In genomic region chr16:4963346-4963745, GRCm38 (mm10) we compare ENCODE assay signal across 8 mouse cellular contexts. TPM values are rescaled to one million over a fixed set of nuclear protein-coding genes. Genes with fewer than 3 reads are reported as not detected.
DNase-seq lines count a peak whose midpoint lies in the region; ATAC-seq and TF ChIP-seq lines count a peak whose summit lies in the region.

No protein-coding gene starts in this region.

- no peak for ATAC-seq in hindbrain, postnatal 0 days

- 50% methylated on average over 9 of the region's 9 CpGs for WGBS in hindbrain, postnatal 0 days

- no peak for TF ChIP-seq CTCF in layer of hippocampus, adult 2 months (conservative IDR thresholded peaks at IDR 0.05)
- no peak for TF ChIP-seq CTCF in bone marrow macrophage, adult 2 months (IDR thresholded peaks at IDR 0.05; ENCODE audit: low read depth, low read length)
- no peak for TF ChIP-seq CTCF in hindbrain, postnatal 0 days (IDR thresholded peaks at IDR 0.05; ENCODE audit: low read depth)

- H3K27me3 ChIP-seq in hindbrain, postnatal 0 days (ENCODE audit: insufficient read depth, low read length): no peaks in the 10 kb centered on the region

- peaks cover 35% of the 10 kb centered on the region for H3K4me1 ChIP-seq in bone marrow macrophage, adult 2 months (ENCODE audit: control insufficient read depth, insufficient read depth, low read length)
- H3K4me1 ChIP-seq in hindbrain, postnatal 0 days (ENCODE audit: insufficient read depth, low read length): peaks cover 14% of the 10 kb centered on the region; the same call in 1 of the 2 replicates

- no peaks in the 10 kb centered on the region for H3K9me3 ChIP-seq in hindbrain, postnatal 0 days (ENCODE audit: low read length)

- peak overlapping the region; percentile 63 for H3K4me2 ChIP-seq in hindbrain, postnatal 0 days (ENCODE audit: low read depth, low read length)

- DNase-seq in layer of hippocampus, adult 2 months (ENCODE audit: low spot score in 2 of 2): no peak
- DNase-seq in layer of hippocampus, adult 11-12 months (ENCODE audit: low spot score): no peak
- DNase-seq in hindbrain, postnatal 0 days (ENCODE audit: low spot score): no peak
- DNase-seq in naive thymus-derived CD4-positive, alpha-beta T cell, adult 2 months (ENCODE audit: low read depth): peak; percentile 30
- DNase-seq in adrenal gland, postnatal 10 days: no peak
- DNase-seq in cerebellum, adult 11 months: no peak
- DNase-seq in adrenal gland, postnatal 25 days: no peak

- peak overlapping the region; percentile 74 for H3K9ac ChIP-seq in hindbrain, postnatal 0 days (replicated peaks; ENCODE audit: low read length)

- H3K4me3 ChIP-seq in layer of hippocampus, adult 2 months: peak overlapping the region; percentile 75
- peak overlapping the region; percentile 85 for H3K4me3 ChIP-seq in bone marrow macrophage, adult 2 months (ENCODE audit: insufficient read depth, low read length)
- H3K4me3 ChIP-seq in hindbrain, postnatal 0 days (ENCODE audit: low read length): peak overlapping the region; percentile 73

- TF ChIP-seq POLR2A in bone marrow macrophage, adult 2 months (IDR thresholded peaks at IDR 0.05; ENCODE audit: borderline replicate concordance, low read depth, low read length): no peak

- H3K36me3 ChIP-seq in hindbrain, postnatal 0 days (ENCODE audit: insufficient read depth, low read length): no peaks in the 10 kb centered on the region

- peak overlapping the region; percentile 97 for H3K27ac ChIP-seq in layer of hippocampus, adult 2 months
- H3K27ac ChIP-seq in bone marrow macrophage, adult 2 months (ENCODE audit: insufficient read depth, low read depth, low read length): no peak overlapping the region
- peak overlapping the region; percentile 88; the same call in 1 of the 2 replicates for H3K27ac ChIP-seq in hindbrain, postnatal 0 days

RNA-seq across cellular contexts. Expression of gene Anks3, which starts 0.7 kb away (rescaled TPM):
- 10 to 100 TPM; 75.8 to 98.0 TPM for total RNA-seq in layer of hippocampus, adult 2 months (2021)
- 44.1 and 44.2 TPM in 2 replicates for polyA plus RNA-seq in bone marrow macrophage, adult 2 months (2012; ENCODE audit: insufficient read depth, insufficient read length, missing spikeins)
- 35.0 and 47.7 TPM in 2 replicates for total RNA-seq in hindbrain, postnatal 0 days (2014; rRNA removed)
- 38.0 and 44.1 TPM in 2 replicates for polyA plus RNA-seq in hindbrain, postnatal 0 days (2015; fragmentation: Nextera tagmentation; extraction: Ambion mirVana)
- total RNA-seq in adrenal gland, postnatal 10 days (2021): 10 to 100 TPM; 30.3 to 41.9 TPM
- total RNA-seq in adrenal gland, postnatal 25 days (2021): 48.5 and 51.3 TPM in 2 replicates

RNA-seq across cellular contexts. Expression of gene Nudt16l1, which starts 24.8 kb away (rescaled TPM):
- total RNA-seq in layer of hippocampus, adult 2 months (2021): 10 to 100 TPM; 79.1 to 79.6 TPM
- polyA plus RNA-seq in bone marrow macrophage, adult 2 months (2012; ENCODE audit: insufficient read depth, insufficient read length, missing spikeins): 44.3 and 55.0 TPM in 2 replicates
- total RNA-seq in hindbrain, postnatal 0 days (2014; rRNA removed): 29.8 and 43.0 TPM in 2 replicates
- polyA plus RNA-seq in hindbrain, postnatal 0 days (2015; fragmentation: Nextera tagmentation; extraction: Ambion mirVana): 119 and 121 TPM in 2 replicates
- total RNA-seq in adrenal gland, postnatal 10 days (2021): 10 to 100 TPM; 63.3 to 79.9 TPM
- 63.9 and 76.9 TPM in 2 replicates for total RNA-seq in adrenal gland, postnatal 25 days (2021)

RNA-seq across cellular contexts. Expression of gene Sept12, which starts 34.3 kb away (rescaled TPM):
- total RNA-seq in layer of hippocampus, adult 2 months (2021): not detected
- polyA plus RNA-seq in bone marrow macrophage, adult 2 months (2012; ENCODE audit: insufficient read depth, insufficient read length, missing spikeins): not detected in 2 replicates
- total RNA-seq in hindbrain, postnatal 0 days (2014; rRNA removed): not detected in 2 replicates
- not detected in 2 replicates for polyA plus RNA-seq in hindbrain, postnatal 0 days (2015; fragmentation: Nextera tagmentation; extraction: Ambion mirVana)
- total RNA-seq in adrenal gland, postnatal 10 days (2021): not detected
- total RNA-seq in adrenal gland, postnatal 25 days (2021): not detected in 2 replicates

RNA-seq across cellular contexts. Expression of gene Smim22, which starts 43.7 kb away (rescaled TPM):
- not detected for total RNA-seq in layer of hippocampus, adult 2 months (2021)
- not detected in 2 replicates for polyA plus RNA-seq in bone marrow macrophage, adult 2 months (2012; ENCODE audit: insufficient read depth, insufficient read length, missing spikeins)
- not detected in 2 replicates for total RNA-seq in hindbrain, postnatal 0 days (2014; rRNA removed)
- 6.5 and 6.6 TPM in 2 replicates for polyA plus RNA-seq in hindbrain, postnatal 0 days (2015; fragmentation: Nextera tagmentation; extraction: Ambion mirVana)
- 1 to 10 TPM in 1 of 2 experiments, not detected in 1; 1.4 TPM for total RNA-seq in adrenal gland, postnatal 10 days (2021)
- not detected in 2 replicates for total RNA-seq in adrenal gland, postnatal 25 days (2021)

RNA-seq across cellular contexts. Expression of gene Rogdi, which starts 50.0 kb away (rescaled TPM):
- total RNA-seq in layer of hippocampus, adult 2 months (2021): 100 to 1,000 TPM; 394 to 420 TPM
- 72.5 and 76.6 TPM in 2 replicates for polyA plus RNA-seq in bone marrow macrophage, adult 2 months (2012; ENCODE audit: insufficient read depth, insufficient read length, missing spikeins)
- total RNA-seq in hindbrain, postnatal 0 days (2014; rRNA removed): 105 and 126 TPM in 2 replicates
- 142 and 148 TPM in 2 replicates for polyA plus RNA-seq in hindbrain, postnatal 0 days (2015; fragmentation: Nextera tagmentation; extraction: Ambion mirVana)
- total RNA-seq in adrenal gland, postnatal 10 days (2021): 10 to 100 TPM; 33.0 to 43.7 TPM
- 19.9 and 23.8 TPM in 2 replicates for total RNA-seq in adrenal gland, postnatal 25 days (2021)
